Mouse (Mus musculus): ENCODE results near the gene Sva. TPM values are rescaled to one million over a fixed set of nuclear protein-coding genes. Genes with fewer than 3 reads are reported as not detected.

Sva gene
- not detected in 2 replicates for polyA plus RNA-seq (2012; ENCODE audit: low replicate concordance)

GRCm38 (mm10) chr6:42038094-42038493 lies at the start of gene Sva:
Gene Sva (plus strand): TSS chr6:42038394.

Other genes starting within 250 kb of the Sva start
- gene Pip, start 190.9 kb upstream of the Sva start, polyA plus RNA-seq (2012; ENCODE audit: low replicate concordance): not detected in 2 replicates
- not detected in 2 replicates for gene Sval2, start 185.4 kb upstream of the Sva start, polyA plus RNA-seq (2012; ENCODE audit: low replicate concordance)
- not detected in 2 replicates for gene Sval1, start 86.8 kb upstream of the Sva start, polyA plus RNA-seq (2012; ENCODE audit: low replicate concordance)
- gene Sval3, start 70.3 kb upstream of the Sva start, polyA plus RNA-seq (2012; ENCODE audit: low replicate concordance): not detected in 2 replicates
- not detected in 2 replicates for gene Tas2r139, start 102.5 kb downstream of the Sva start, polyA plus RNA-seq (2012; ENCODE audit: low replicate concordance)
- gene Tas2r144, start 176.9 kb downstream of the Sva start, polyA plus RNA-seq (2012; ENCODE audit: low replicate concordance): not detected in 2 replicates
- 1.2 and 1.4 TPM in 2 replicates for gene Gstk1, start 207.5 kb downstream of the Sva start, polyA plus RNA-seq (2012; ENCODE audit: low replicate concordance)
- not detected in 2 replicates for gene Tmem139, start 223.6 kb downstream of the Sva start, polyA plus RNA-seq (2012; ENCODE audit: low replicate concordance)
- gene Casp2, start 226.6 kb downstream of the Sva start, polyA plus RNA-seq (2012; ENCODE audit: low replicate concordance): 6.6 and 6.8 TPM in 2 replicates
- gene Clcn1, start 248.3 kb downstream of the Sva start, polyA plus RNA-seq (2012; ENCODE audit: low replicate concordance): 0.17 TPM in 1 of 2 replicates, not detected in the other

All from hematopoietic multipotent progenitor cell, adult 10-12 weeks (in vitro differentiated cells).